ENCODE assay signal across 25 mouse cellular contexts in genomic region chr2:79630231-79630630, GRCm38 (mm10). TPM values are rescaled to one million over a fixed set of nuclear protein-coding genes. Genes with fewer than 3 reads are reported as not detected.
A peak's percentile ranks its signal among the peaks of the same experiment; 100 is the strongest.
DNase-seq lines count a peak whose midpoint lies in the region; ATAC-seq and TF ChIP-seq lines count a peak whose summit lies in the region.
"Had no signal": no experiment of that assay in that cellular context is flagged by ENCODE, and none has a peak within 500 bp of the region (broad histone marks: within the 10 kb centered on the region; RNA-seq: fewer than 3 reads in every experiment).

No protein-coding gene starts in this region.

- H3K36me3 ChIP-seq in lung, postnatal 0 days (ENCODE audit: insufficient read depth, low read length), result no peaks in the 10 kb centered on the region
- H3K36me3 ChIP-seq: embryonic facial prominence, embryonic 10.5 days; embryonic facial prominence, embryonic 12.5 days; forebrain, embryonic 10.5 days; G1E had no signal

- H3K4me2 ChIP-seq in lung, postnatal 0 days (replicated peaks; ENCODE audit: low read depth, low read length), result no peak overlapping the region
- H3K4me2 ChIP-seq: embryonic facial prominence, embryonic 12.5 days; forebrain, embryonic 13.5 days had no signal

- WGBS in lung, postnatal 0 days, result 60% methylated on average over 2 of the region's 2 CpGs

- H3K4me1 ChIP-seq in lung, postnatal 0 days (ENCODE audit: insufficient read depth, low read depth, low read length), result no peaks in the 10 kb centered on the region
- H3K4me1 ChIP-seq: embryonic facial prominence, embryonic 10.5 days; embryonic facial prominence, embryonic 12.5 days; forebrain, embryonic 10.5 days; forebrain, embryonic 13.5 days had no signal

- no peak for DNase-seq in layer of hippocampus, adult 2 months (ENCODE audit: low spot score in 2 of 2)
- no peak for DNase-seq in layer of hippocampus, adult 11-12 months (ENCODE audit: low spot score)
- peak; percentile 16 for DNase-seq in lung, postnatal 0 days (ENCODE audit: low spot score)
- no peak for DNase-seq in lung, postnatal 14 days
- peak; percentile 69 for DNase-seq in Muller cell, postnatal 12 days (ENCODE audit: inconsistent ontology term)
- peak; percentile 57 for DNase-seq in NIH3T3 (ENCODE audit: low read depth)
- DNase-seq in adrenal gland, adult 2 months, result no peak
- DNase-seq: adrenal gland, postnatal 10 days; adrenal gland, postnatal 25 days; cerebellum, adult 11-12 months; cerebellum, adult 2 months; cerebellum, adult 9-10 months; cerebellum, postnatal 10 days; cerebellum, postnatal 25 days had no signal

- no peaks in the 10 kb centered on the region for H3K9me3 ChIP-seq in lung, postnatal 0 days (ENCODE audit: low read length)
- H3K9me3 ChIP-seq: embryonic facial prominence, embryonic 10.5 days; embryonic facial prominence, embryonic 12.5 days; forebrain, embryonic 10.5 days; forebrain, embryonic 13.5 days; G1E had no signal

- H3K27me3 ChIP-seq in lung, postnatal 0 days (replicated peaks; ENCODE audit: insufficient read depth, low read length), result no peaks in the 10 kb centered on the region
- H3K27me3 ChIP-seq: CH12.LX; embryonic facial prominence, embryonic 12.5 days; forebrain, embryonic 13.5 days; Patski had no signal

- H3K4me3 ChIP-seq in layer of hippocampus, adult 2 months, result no peak overlapping the region
- H3K4me3 ChIP-seq in lung, postnatal 0 days (ENCODE audit: low read depth, low read length), result no peak overlapping the region
- H3K4me3 ChIP-seq: embryonic facial prominence, embryonic 10.5 days; embryonic facial prominence, embryonic 12.5 days; erythroblast, embryonic 14.5 days; forebrain, embryonic 10.5 days; forebrain, embryonic 13.5 days had no signal

- no peak overlapping the region for H3K9ac ChIP-seq in lung, postnatal 0 days (replicated peaks; ENCODE audit: low read depth)
- H3K9ac ChIP-seq: embryonic facial prominence, embryonic 12.5 days; forebrain, embryonic 13.5 days had no signal

- peak overlapping the region; percentile 48; the same call in 1 of the 2 replicates for H3K27ac ChIP-seq in layer of hippocampus, adult 2 months
- no peak overlapping the region for H3K27ac ChIP-seq in lung, postnatal 0 days (ENCODE audit: low read length)
- H3K27ac ChIP-seq: embryonic facial prominence, embryonic 10.5 days; embryonic facial prominence, embryonic 12.5 days; forebrain, embryonic 10.5 days; forebrain, embryonic 13.5 days had no signal

- no peak for TF ChIP-seq EP300 in lung, postnatal 0 days (IDR thresholded peaks at IDR 0.05)

- no peak for ATAC-seq in lung, postnatal 0 days
- ATAC-seq in erythroblast, adult 5-6 weeks (replicated peaks; ENCODE audit: low FRiP score, poor library complexity, severe bottlenecking), result no peak
- ATAC-seq: activated CD4-positive, CD25-positive, alpha-beta regulatory T cell, adult 4 months; forebrain, embryonic 13.5 days; forebrain, embryonic 16.5 days; Patski had no signal

- no peak for TF ChIP-seq CTCF in layer of hippocampus, adult 2 months (conservative IDR thresholded peaks at IDR 0.05)
- no peak for TF ChIP-seq CTCF in lung, postnatal 0 days (IDR thresholded peaks at IDR 0.05)

RNA-seq across cellular contexts. Expression of gene Itprid2, which starts 4.9 kb away (rescaled TPM):
- 10 to 100 TPM; 41.4 to 44.0 TPM for total RNA-seq in layer of hippocampus, adult 2 months (2021)
- 7.2 and 7.6 TPM in 2 replicates for polyA plus RNA-seq in lung, postnatal 0 days (2015; fragmentation: Nextera tagmentation; extraction: Ambion mirVana)
- 3.8 and 7.5 TPM in 2 replicates for total RNA-seq in erythroblast, adult 5-6 weeks (2015; ENCODE audit: low replicate concordance)
- total RNA-seq in erythroblast, adult 5-6 weeks (2017; ENCODE audit: low replicate concordance), result 2.1 and 3.2 TPM in 2 replicates
- total RNA-seq in adrenal gland, adult 2 months (2021), result 10 to 100 TPM; 48.2 to 56.8 TPM
- 4.6 and 7.1 TPM in 2 replicates for polyA plus RNA-seq in adrenal gland, adult 2 months (2012; rRNA removed)

Comparison
In these comparisons a context has a peak if more than half of its experiments do, and no peak if none do; other contexts are left out.
1. DNase-seq: peak in lung, postnatal 0 days (single experiment), Muller cell, postnatal 12 days (single experiment) and NIH3T3 (single experiment); none in layer of hippocampus, adult 2 months (0 of 2), layer of hippocampus, adult 11-12 months (single experiment), lung, postnatal 14 days (single experiment) and adrenal gland, adult 2 months (single experiment).
2. RNA of gene Itprid2, which starts 4.9 kb away (total RNA-seq): 48.2 to 56.8 TPM in adrenal gland, adult 2 months and 41.4 to 44.0 TPM in layer of hippocampus, adult 2 months; 2.1 to 7.5 TPM in erythroblast, adult 5-6 weeks; every median in the first group is over 4 times any median in the second.